Mouse (Mus musculus) layer of hippocampus, postnatal 36 days (tissue): ENCODE data around the gene Shisa5. TPM values are rescaled to one million over a fixed set of nuclear protein-coding genes. Genes with fewer than 3 reads are reported as not detected.

Experiments
- DNase-seq, 2 experiments: peaks; one replicate each; pipeline ENCODE4 v3.0.0; 2022
- total RNA-seq, 2 experiments: library from RNA; stranded (reverse); gene quantifications; 2 replicates each; pipeline ENCODE4 v1.2.3; 2021

Gene Shisa5
- total RNA-seq, result 10 to 100 TPM; 40.4 to 48.9 TPM

DNA sequence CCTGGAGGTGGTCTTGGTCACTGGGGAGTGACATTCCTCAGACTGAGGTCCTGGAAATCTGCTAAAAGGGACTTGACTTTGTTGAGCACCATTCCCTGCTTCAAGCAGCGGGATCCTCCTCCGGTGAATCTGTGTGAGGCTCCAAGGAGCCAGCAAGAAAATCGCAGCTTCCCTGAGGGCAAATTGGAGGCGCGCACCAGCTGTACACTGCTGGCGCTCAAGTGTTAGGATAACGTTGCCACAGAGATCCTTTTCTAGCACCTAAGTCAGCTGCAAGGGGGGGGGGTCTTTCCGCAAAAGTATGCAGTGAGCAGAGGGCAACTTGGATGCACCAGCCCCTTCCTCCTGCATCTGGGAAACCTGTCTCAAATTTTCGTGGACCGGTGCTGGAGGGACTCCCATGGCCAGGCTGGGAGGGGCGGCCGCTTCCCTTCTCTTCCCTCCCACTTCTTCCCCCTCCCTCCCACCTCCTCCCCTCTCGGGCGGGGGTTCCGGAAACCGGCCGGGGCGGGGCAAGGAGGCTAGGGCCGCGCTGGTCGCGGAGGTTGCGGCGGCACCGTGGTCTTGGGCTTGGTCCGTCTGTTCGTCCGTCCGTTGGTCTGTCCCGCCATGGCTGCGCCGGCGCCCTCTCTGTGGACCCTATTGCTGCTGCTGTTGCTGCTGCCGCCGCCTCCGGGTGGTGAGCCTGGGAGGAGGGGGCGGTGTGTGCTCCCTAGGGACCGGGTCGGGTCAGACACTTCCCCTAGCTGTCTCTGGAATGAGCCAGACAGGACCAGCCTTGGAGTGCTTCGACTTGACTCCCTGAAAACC lies at the start of gene Shisa5:
TSS of gene Shisa5 (plus strand) at position 480 of the 810 bp plus-strand sequence.
- no peak for DNase-seq

DNA sequence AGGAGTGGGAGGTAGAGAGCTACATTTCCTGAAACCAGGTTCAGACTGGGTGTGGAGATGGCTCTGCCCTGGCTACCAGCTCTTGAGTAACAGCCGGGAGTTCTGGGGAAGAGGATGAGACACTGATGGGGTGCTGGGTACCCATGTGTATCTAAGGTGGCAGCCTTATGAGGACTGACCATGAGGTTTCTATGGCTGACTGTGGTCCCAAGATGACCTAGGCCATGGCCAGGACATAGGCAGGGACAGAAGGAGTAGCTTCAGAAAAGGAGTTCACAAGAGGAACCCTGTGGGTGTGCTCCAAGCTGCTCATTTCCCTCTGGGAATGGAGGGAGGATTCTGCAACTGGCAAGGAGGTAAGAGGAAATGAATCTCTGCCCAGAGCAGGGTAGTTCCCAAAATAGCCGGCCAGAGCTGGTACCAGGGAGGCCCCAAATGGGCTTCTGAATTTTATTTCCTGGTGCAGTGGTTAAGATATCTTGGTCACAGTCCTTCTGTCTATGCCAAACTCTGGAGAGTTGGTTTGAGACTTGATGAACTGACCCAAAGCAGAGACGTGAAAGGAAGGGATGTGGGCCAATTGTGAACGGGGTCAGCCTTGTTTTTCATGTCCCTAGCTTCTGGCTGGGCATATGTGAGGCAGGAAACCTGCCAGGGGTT lies 48.4 kb upstream of the Shisa5 start:
- DNase-seq, result no peak

- peak in 1 of 2 experiments; percentile 30 for DNase-seq
These were observed 47.9 kb upstream of the Shisa5 start for GRCm38 (mm10) chr9:108990462-108990820.

DNA sequence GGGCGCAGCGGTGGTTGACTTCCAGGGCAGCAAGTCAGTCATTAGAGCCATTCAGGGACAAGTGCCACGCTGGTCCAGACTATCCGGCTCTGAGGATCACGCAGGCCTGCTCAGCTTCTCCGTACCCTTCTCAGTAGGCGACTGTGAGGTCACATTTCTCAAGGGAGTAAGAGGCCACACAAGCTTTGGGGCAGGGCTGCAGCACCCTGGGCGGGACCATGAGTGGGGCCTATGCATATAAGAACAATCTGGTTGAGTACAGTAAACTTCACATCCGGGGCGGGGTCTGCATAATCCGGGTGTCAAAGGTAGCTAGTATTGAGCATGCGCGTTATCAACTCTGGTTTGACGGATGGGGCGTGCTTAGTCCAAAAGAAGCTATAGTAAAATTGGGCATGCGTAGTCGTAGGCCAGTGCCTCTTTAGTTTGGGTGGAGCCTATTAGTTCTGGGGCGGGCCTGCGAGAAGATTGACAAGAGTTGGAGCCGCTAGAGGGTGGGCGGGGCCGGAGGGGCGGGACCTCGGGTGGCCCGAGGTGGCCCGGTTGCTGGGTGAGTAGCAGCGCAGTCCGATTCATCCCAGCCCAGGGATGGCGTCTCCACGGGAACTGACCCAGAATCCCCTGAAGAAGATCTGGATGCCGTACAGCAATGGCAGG lies 46.8 kb upstream of the Shisa5 start, which contains the start of gene Pfkfb4:
TSS of gene Pfkfb4 (plus strand) at position 351 of the 657 bp plus-strand sequence.
- peak; percentile 87 to 89 for DNase-seq

- DNase-seq, result no peak
These were observed 46.3 kb upstream of the Shisa5 start for GRCm38 (mm10) chr9:108992085-108992469.

- DNase-seq, result no peak
These were observed 45.6 kb upstream of the Shisa5 start for GRCm38 (mm10) chr9:108992620-108993361.

GRCm38 (mm10) chr9:108996411-108996810 lies 42.0 kb upstream of the Shisa5 start:
- no peak for DNase-seq

DNA sequence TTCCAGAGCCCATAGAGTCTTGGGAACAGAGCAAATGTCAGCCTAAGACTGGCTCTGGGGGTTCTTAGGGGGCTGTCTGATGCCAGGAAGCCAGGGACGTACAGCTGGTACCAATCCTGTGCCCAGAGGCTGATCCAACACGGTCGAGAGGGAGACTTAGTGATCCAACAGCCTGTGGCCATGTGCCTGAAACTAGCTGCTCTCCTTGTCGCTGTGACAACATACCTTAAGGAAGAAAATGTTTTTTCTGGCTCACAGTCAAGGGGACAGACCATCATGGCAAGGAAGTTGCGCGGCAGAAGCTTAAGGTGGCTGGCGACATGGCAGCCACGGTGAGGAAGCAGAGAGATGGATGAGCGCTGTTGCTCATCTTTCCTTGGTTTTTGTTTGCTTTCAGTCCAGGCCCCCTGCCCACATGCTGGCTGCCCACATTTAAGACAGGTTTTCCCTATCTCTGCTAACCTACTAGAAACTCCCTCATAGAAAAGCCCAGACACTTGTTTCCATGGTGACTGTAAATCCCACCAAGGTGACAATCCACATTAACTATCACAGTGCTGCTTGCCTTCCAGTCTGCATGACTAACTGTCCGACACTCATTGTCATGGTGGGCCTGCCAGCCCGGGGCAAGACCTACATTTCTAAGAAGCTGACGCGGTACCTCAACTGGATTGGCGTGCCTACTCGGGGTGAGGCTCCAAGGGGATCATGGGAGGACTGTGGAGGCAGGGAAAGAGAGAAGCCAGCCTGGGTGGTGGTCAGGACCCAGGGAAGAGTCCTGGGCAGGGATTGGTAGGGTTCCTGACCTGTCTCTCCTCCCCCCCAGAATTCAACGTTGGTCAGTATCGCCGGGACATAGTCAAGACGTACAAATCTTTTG lies 39.8 kb upstream of the Shisa5 start:
- DNase-seq, result no peak

- no peak for DNase-seq
These were observed 39.2 kb upstream of the Shisa5 start for GRCm38 (mm10) chr9:108999167-108999526.

DNA sequence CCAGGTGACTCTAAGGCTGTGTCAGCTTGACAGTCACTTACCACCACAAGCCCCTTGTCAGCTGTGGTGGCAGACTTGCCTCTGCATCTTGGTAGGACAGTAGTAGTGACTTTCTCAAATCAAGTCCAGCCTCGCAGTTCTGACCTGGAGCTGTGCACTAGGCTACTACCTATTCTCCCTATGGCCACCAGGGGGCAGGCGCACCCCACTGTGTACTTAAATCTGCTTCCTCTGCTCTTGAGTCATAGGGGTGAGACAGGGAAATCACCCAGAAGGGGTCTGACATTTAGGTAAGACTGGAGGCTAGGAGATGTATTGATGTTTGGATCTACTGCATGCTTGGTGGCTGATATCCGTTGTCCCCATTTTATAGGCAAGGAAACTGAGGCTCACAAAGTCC lies 37.6 kb upstream of the Shisa5 start:
- DNase-seq, result no peak

DNA sequence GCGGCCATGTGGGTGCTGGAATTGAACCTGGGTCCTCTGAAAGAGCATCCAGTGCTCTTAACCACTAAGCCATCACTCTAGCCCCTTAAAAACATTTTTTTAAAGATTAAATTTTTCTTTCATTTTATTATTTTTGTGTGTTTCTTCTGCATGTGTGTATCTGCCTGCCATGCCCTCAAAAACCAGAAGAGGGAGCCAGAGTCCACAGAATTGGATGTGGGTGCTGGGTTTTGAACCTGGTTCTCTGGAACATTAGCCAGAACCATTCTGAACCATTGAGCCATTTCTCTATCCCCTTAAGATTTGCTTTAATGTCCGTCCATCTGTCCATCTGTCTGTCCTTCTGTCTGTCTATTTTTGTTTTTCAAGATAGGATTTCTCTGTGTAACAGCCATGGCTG lies 35.2 kb upstream of the Shisa5 start:
- no peak for DNase-seq

- no peak for DNase-seq
These were observed 31.2 kb upstream of the Shisa5 start for GRCm38 (mm10) chr9:109007025-109007780.

DNA sequence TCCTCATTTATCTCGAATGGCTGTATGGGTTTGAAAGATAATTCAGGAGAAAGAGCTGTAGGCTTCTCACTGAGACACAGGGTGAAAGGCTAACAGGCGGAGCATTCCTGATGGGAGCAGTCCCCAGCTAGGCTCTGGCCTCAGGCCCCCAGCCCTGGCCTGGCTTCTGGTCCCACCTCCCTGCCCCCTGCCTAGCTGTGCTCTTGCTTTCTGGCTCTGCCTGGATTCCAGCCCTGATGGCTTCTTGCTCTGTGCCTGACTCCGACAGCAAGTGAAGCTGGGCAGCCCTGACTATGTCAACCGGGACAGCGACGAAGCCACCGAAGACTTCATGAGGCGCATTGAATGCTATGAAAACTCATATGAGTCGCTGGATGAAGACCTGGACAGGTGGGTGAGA lies 30.3 kb upstream of the Shisa5 start:
- no peak for DNase-seq

DNA sequence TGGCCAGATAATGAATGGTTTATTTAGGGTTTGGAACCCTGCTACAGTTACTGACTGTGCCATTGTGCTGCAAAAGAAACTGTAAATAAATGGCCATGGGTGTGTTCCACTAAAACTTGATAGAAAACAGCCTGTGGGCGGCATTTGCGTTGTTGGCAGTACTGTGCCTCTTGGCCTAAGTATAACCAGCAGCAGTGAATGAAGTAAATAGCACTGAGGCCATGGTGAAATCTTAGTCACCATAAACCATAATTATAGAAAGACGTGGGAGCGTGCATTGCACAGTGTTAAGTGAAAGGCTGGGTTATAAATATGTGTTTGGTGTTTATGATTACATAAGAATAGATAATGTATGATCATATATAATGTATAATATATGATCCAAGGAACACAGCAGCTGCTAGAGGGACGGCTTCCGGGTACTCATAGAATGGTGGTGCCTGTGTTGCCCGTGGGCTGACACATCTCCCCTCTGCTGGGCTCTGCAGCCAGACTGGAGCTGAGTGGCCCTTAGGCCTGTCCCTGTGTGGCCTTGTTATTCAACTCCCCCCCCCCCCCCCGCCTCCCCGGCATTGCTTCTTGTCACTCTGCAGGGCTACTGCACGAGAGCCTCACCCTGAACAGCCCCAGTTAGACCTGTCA lies 29.2 kb upstream of the Shisa5 start:
- DNase-seq, result no peak

GRCm38 (mm10) chr9:109009636-109010315 lies 28.6 kb upstream of the Shisa5 start:
- DNase-seq, result no peak

- no peak for DNase-seq
These were observed 28.1 kb upstream of the Shisa5 start for GRCm38 (mm10) chr9:109010316-109010690.

DNA sequence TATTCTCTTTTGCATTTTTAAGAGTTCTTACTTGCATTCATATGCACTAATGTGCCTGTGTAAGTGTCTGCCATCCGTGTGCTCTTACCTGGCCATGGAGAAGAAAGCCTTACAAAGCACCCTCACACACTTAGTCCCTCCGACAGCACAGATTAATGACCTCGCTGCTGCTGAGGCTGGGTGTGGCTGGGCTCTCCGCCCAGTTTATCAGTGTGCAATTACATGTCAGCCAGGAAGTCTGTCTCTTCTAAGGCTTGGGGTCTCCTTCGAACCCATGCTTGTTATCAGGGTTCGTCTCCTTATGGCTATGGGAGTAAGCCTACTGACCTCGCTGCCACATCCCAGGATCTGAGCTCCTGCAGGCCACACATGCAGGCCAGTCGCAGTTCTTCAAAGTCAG lies 23.0 kb upstream of the Shisa5 start:
- DNase-seq, result no peak

DNA sequence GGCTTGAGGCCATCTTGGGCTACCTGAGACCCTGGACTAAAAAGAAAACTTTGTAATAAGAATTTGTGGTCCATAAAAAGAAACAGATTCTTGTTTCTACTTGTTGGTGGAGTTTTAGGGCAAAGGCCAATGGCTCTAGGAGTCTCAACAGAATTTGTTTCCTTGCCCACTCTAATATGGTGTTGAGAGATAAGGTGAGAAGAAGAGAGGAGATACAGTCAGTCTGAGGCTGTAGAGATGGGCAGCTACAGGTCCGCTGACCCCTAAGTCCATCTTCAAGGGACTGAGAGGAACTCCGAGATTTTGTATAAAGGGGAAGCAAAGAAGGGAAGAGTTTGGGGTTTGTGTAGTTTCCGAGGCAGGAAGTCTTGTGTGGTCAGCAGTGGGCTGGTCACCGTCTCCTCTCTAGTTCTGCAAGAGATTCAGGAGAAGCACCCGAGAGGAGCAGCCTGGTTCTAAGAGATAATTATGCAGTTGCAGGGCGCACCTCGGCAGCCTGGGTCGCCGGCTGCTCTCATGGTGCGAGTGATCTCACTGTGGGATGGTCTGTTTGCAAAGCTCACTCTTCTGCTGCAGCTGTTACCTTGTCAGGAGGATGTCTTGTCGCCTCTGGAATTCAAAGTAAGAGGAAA lies 21.3 kb upstream of the Shisa5 start:
- DNase-seq, result no peak

DNA sequence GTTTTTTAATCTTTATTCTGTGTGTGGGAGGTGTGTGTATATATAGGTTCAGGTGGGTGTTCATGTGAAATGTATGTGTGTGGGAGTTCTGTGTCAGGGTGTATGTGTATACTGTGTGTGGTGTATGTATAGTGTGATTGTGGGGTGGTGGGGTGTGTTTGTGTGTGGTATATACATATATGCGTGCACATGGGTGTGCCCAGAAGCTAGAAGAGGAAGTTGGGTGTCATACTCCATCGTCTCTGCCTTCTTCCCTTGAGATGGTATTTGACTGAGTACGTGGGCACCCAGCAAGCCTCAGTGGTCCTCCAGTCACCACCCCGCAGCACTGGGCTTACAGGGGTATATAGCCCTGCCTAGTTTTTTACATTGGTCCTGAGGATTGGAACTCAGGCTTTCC lies 16.9 kb upstream of the Shisa5 start:
- no peak for DNase-seq
